Mouse (Mus musculus) 3T3-L1 (cell line): ENCODE measurements around the gene Tmem259.
"Not testable (repeated sequence)": the region's sequence is repeated elsewhere in the genome, so short reads cannot be mapped to it uniquely, and the experiment has no call there.

ENCODE experiments used
- DNase-seq: peaks from one replicate; pipeline ENCODE4 v3.0.0-alpha.2; 2015; ENCODE audit warnings: low read depth, low spot score

Gene Tmem259

GRCm38 (mm10) chr10:79965325-79965724 lies 18.8 kb downstream of the Tmem259 start:
- DNase-seq, result no peak

GRCm38 (mm10) chr10:79964727-79965126 lies 19.4 kb downstream of the Tmem259 start:
- no peak for DNase-seq

- no peak for DNase-seq
Measured at GRCm38 (mm10) chr10:79960671-79961294, 23.3 kb downstream of the Tmem259 start.

- DNase-seq, result peak; percentile 100
Measured at GRCm38 (mm10) chr10:79959847-79960601, 24.1 kb downstream of the Tmem259 start, which contains the start of gene Wdr18. Gene Wdr18 (plus strand): TSS chr10:79960152.

- DNase-seq, result not testable (repeated sequence)
Measured at GRCm38 (mm10) chr10:79959412-79959811, 24.7 kb downstream of the Tmem259 start.

- peak; percentile 85 for DNase-seq
Measured at GRCm38 (mm10) chr10:79958140-79958816, 25.9 kb downstream of the Tmem259 start.

- no peak for DNase-seq
Measured at GRCm38 (mm10) chr10:79956643-79957154, 27.4 kb downstream of the Tmem259 start.

GRCm38 (mm10) chr10:79955691-79956090 lies 28.4 kb downstream of the Tmem259 start:
- no peak for DNase-seq

GRCm38 (mm10) chr10:79953946-79954345 lies 30.2 kb downstream of the Tmem259 start:
- no peak for DNase-seq

GRCm38 (mm10) chr10:79950661-79951060 lies 33.5 kb downstream of the Tmem259 start:
- DNase-seq, result peak; percentile 74

- no peak for DNase-seq
Measured at GRCm38 (mm10) chr10:79949873-79950272, 34.3 kb downstream of the Tmem259 start.

- no peak for DNase-seq
Measured at GRCm38 (mm10) chr10:79947502-79947901, 36.6 kb downstream of the Tmem259 start.

GRCm38 (mm10) chr10:79946752-79947322 lies 37.3 kb downstream of the Tmem259 start:
- DNase-seq, result no peak

GRCm38 (mm10) chr10:79945507-79946234 lies 38.5 kb downstream of the Tmem259 start:
- DNase-seq, result no peak

GRCm38 (mm10) chr10:79943471-79943901 lies 40.6 kb downstream of the Tmem259 start:
- DNase-seq, result no peak

- DNase-seq, result no peak
Measured at GRCm38 (mm10) chr10:79942988-79943387, 41.1 kb downstream of the Tmem259 start.

GRCm38 (mm10) chr10:79940749-79941148 lies 43.4 kb downstream of the Tmem259 start:
- DNase-seq, result no peak

- DNase-seq, result no peak
Measured at GRCm38 (mm10) chr10:79937775-79938526, 46.2 kb downstream of the Tmem259 start.

- no peak for DNase-seq
Measured at GRCm38 (mm10) chr10:79936911-79937441, 47.2 kb downstream of the Tmem259 start.

- no peak for DNase-seq
Measured at GRCm38 (mm10) chr10:79936284-79936910, 47.7 kb downstream of the Tmem259 start.
